Mouse (Mus musculus) midbrain, embryonic 14.5 days (tissue): ENCODE measurements around the gene Ercc1. TPM values are rescaled to one million over a fixed set of nuclear protein-coding genes. Genes with fewer than 3 reads are reported as not detected.

Source experiments
- ATAC-seq: fragments of 200-750 bp; cut with Nextera tagmentation; 2 replicates; pipeline ENCODE4 v1.8.0; 2017; ENCODE audit warnings: moderate number of reproducible peaks, moderate library complexity; ENCODE audit not compliant: low FRiP score, low TSS enrichment
- DNase-seq: peaks from one replicate; pipeline ENCODE4 v3.0.0-alpha.2; 2015
- H3K27ac ChIP-seq: fragments of 300-500 bp; sonication (generic); replicated peaks from 2 replicates; pipeline ENCODE4 v1.5.1; 2014; ENCODE audit warnings: mild to moderate bottlenecking, low read depth, low read length, moderate library complexity
- H3K27me3 ChIP-seq: fragments of 300-500 bp; sonication (generic); 2 replicates; pipeline ENCODE4 v1.6.1; 2014; ENCODE audit warnings: low read length, control low read depth, mixed read lengths; ENCODE audit not compliant: control insufficient read depth, insufficient read depth
- H3K36me3 ChIP-seq: fragments of 300-500 bp; sonication (generic); 2 replicates; pipeline ENCODE4 v1.6.1; 2014; ENCODE audit warnings: low read length, control low read depth; ENCODE audit not compliant: control insufficient read depth, insufficient read depth
- H3K4me1 ChIP-seq: fragments of 300-500 bp; sonication (generic); 2 replicates; pipeline ENCODE4 v1.6.1; 2014; ENCODE audit warnings: mild to moderate bottlenecking, antibody characterized with exemption, low read length, control low read depth; ENCODE audit not compliant: control insufficient read depth, insufficient read depth
- H3K4me2 ChIP-seq: fragments of 300-500 bp; sonication (generic); 2 replicates; pipeline ENCODE4 v1.6.1; 2014; ENCODE audit warnings: mild to moderate bottlenecking, low read length, moderate library complexity
- H3K4me3 ChIP-seq: fragments of 300-500 bp; sonication (generic); replicated peaks from 2 replicates; pipeline ENCODE4 v1.5.1; 2014; ENCODE audit warnings: low read depth, low read length
- H3K9ac ChIP-seq: fragments of 300-500 bp; sonication (generic); replicated peaks from 2 replicates; pipeline ENCODE4 v1.6.1; 2014; ENCODE audit warnings: mild to moderate bottlenecking, low read length, moderate library complexity
- H3K9me3 ChIP-seq: fragments of 300-500 bp; sonication (generic); 2 replicates; pipeline ENCODE4 v1.6.1; 2016; ENCODE audit warnings: low read length, control low read depth, mixed read lengths; ENCODE audit not compliant: control insufficient read depth
- WGBS: fragments of 180-500 bp; shearing (Covaris S2); extraction: QIAGEN DNeasy Blood & Tissue Kit; methylation state at CpG from one replicate; pipeline ENCODE4 v1.1.7; 2014; 5-methylcytosine and 5-hydroxymethylcytosine counted together
- polyA plus RNA-seq: library from polyadenylated mRNA; unstranded; fragments of >200 nt; fragmentation: Nextera tagmentation; extraction: Ambion mirVana; gene quantifications from 2 replicates; pipeline ENCODE4 v1.2.1, GENCODE M21; 2014

Gene Ercc1
- polyA plus RNA-seq, 1 experiment from 2014 or later, result 78.9 TPM

DNA sequence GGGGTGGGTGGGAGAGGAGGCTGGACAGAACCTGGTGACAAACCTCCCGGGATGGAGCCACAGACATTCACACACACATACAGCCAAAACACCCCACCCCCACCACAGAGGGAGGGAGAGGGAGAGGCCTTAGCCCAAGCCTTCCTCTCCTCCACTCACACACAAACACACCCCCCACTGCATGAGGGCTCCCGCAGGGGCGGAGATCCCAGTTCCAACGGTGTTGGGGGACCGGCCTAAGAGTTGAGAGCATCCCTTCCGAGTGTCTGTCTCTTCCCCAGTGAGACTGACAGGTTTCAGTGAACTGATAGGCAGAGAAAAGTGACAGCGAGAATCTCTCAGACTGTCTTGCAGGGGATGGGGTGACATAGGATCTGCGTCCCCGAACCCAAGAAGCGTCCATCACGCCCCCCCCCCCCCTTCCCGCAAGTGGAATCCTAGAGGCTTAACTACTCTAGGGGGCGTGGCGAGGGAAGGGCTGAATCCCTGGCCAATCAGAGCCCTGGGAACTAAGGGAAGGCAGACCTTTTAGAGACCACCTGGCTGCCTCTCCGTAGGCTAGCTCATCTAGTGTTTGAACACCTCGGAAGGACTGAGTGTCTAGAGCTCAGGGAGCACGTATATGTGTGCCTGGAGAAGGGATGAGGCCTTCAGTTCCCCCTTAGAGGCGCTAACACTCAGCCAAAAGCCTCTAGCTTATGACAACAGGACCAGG is 36.7 kb upstream of the Ercc1 start:
- peak; percentile 46 for ATAC-seq
- H3K4me1 ChIP-seq, result peaks cover 19% of the 10 kb centered on the region
- peak; percentile 80 for DNase-seq
- WGBS, result 4% methylated on average over 18 of the region's 18 CpGs
- no peaks in the 10 kb centered on the region for H3K36me3 ChIP-seq
- H3K27me3 ChIP-seq, result peaks cover 43% of the 10 kb centered on the region
- peak overlapping the region; percentile 52; the same call in 1 of the 2 replicates for H3K27ac ChIP-seq
- H3K4me3 ChIP-seq, result peak overlapping the region; percentile 47
- no peaks in the 10 kb centered on the region for H3K9me3 ChIP-seq
- H3K4me2 ChIP-seq, result peak overlapping the region; percentile 88
- H3K9ac ChIP-seq, result peak overlapping the region; percentile 30; the same call in 1 of the 2 replicates

DNA sequence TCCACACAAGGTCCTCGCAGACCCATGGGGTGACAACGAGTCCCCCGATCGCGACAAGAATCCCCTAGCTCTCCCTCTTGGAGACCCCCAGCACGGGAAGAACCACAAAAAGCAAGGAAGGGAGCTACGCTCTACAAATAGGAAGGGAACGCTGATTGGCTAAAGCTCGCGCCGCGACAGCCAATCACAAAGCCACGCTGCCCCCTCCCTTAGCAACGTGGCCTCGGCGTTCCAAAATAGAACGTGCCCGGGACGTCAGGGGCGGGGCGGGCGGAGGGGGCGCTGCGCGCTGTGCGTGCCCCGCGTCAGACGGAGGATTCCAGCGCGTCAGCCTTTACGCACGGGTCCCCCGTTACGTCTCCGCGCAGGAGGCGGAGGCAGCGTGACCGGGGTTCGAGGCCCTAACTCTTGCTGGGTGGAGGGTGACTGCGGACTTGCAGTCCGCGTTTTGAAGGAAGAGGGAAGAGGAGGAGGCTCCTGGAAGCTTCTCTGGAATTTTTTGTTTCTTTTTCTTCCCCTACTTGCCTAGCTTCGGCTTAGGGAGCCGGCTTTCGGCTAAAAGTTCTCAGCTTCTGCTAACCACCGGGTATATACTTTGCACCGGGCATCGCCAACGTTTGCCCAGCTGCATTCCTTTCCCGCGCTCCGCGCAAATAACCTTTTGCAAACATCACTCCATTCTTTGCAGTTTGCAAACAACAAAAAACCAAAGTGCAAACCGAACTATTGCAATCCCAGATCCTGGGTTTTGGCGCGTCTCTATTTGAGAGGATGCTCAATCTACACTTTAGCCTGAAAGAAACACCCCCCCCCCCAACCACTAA is 35.9 kb upstream of the Ercc1 start:
- peaks cover 19% of the 10 kb centered on the region for H3K4me1 ChIP-seq
- peaks cover 35% of the 10 kb centered on the region for H3K27me3 ChIP-seq
- peak overlapping the region; percentile 52; the same call in 1 of the 2 replicates for H3K27ac ChIP-seq
- no peaks in the 10 kb centered on the region for H3K36me3 ChIP-seq
- peak overlapping the region; percentile 88 for H3K4me2 ChIP-seq
- ATAC-seq (peak; percentile 88), DNase-seq (peak; percentile 97)
- under 1% methylated on average over 58 of the region's 58 CpGs for WGBS
- peak overlapping the region; percentile 47 for H3K4me3 ChIP-seq
- H3K9me3 ChIP-seq, result no peaks in the 10 kb centered on the region
- H3K9ac ChIP-seq, result peak overlapping the region; percentile 30; the same call in 1 of the 2 replicates

DNA sequence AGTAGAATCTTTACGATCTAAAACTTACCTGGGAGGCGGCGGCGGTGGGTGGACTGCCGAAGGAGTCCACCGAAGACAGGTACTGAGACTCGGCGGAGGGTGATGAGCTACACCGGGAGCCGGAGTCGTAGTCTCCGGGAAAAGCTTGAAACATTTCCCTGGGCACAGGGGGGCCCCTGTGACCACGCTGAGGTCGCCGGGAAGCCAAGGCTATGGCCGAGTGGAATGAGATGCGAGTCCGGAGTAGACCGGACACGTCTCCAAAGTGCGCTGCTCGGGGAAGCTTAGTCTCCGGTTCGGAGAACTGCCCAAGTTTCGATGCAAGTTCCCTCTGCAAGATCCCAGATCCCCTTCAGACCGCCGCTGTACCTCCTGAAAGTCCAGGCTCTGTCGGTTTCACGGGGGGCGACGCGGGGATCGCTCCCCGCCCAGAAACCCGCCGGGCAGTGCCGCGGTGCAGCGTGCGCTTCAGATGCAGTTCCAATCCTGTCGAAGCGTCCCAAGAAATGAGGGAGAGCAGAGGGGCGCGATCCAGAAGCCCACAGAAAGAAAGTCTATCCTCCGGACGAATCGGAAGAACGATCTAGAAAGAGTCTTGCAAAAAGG is 35.2 kb upstream of the Ercc1 start:
- H3K4me2 ChIP-seq, result peak overlapping the region; percentile 88
- H3K9ac ChIP-seq, result 0 out of 2 replicates have a peak overlapping the region, but pooled peaks have one; percentile 20
- H3K9me3 ChIP-seq, result no peaks in the 10 kb centered on the region
- ATAC-seq (no peak), DNase-seq (no peak)
- no peak overlapping the region for H3K27ac ChIP-seq
- H3K4me1 ChIP-seq, result peaks cover 19% of the 10 kb centered on the region
- H3K4me3 ChIP-seq, result peak overlapping the region; percentile 47
- H3K36me3 ChIP-seq, result no peaks in the 10 kb centered on the region
- under 1% methylated on average over 48 of the region's 48 CpGs for WGBS
- peaks cover 28% of the 10 kb centered on the region for H3K27me3 ChIP-seq

DNA sequence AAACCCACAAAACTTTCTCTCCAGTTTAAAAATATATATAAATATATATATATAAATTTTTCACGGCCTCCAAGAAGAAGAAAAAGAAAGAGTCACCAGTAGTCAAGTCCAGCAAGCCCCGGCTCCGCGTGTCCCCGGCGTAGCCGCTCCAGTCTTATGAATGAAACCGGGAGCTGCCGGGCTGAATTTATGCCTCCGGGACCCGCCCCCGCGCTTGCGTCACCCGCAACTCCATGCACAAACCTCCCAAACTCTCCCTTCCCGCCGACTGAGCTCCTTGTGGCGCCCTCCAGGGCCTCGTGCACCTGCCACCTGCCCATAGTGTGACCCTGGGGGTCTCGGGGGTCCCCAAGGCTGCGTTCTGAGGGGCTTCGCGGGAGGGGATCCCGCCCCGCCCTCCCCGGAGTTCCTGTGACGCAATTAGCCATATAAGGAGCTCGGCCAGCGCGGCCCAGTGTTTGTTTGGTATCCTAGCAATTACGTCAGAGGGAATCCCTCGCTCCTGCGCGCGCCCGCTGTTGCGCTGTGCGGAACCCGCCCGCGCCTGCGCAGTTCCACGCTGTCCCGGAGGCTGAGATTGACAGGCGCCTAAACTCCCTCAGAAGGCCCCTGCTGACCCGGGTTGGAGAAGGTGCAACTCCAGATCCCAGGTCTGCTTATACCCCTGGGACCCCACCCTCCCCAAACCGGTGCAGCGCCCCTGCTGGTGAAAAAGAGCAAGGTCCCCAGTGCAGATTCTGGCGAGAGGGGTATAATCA is 34.5 kb upstream of the Ercc1 start, which contains the start of gene Fosb:
Fosb (minus strand) TSS at position 168 of the 758 bp plus-strand sequence.
- peaks cover 21% of the 10 kb centered on the region for H3K27me3 ChIP-seq
- no peak within 1 kb of the TSS for H3K27ac ChIP-seq
- peak; percentile 88 for ATAC-seq
- DNase-seq, result peak; percentile 99
- no peaks in the 10 kb centered on the region for H3K36me3 ChIP-seq
- no peaks in the 10 kb centered on the region for H3K9me3 ChIP-seq
- peak within 1 kb of the TSS; percentile 47 for H3K4me3 ChIP-seq
- peaks cover 19% of the 10 kb centered on the region for H3K4me1 ChIP-seq
- H3K9ac ChIP-seq, result peak within 1 kb of the TSS; percentile 46
- H3K4me2 ChIP-seq, result peak within 1 kb of the TSS; percentile 88
- under 1% methylated on average over 49 of the region's 49 CpGs for WGBS

GRCm38 (mm10) chr7:19311991-19312390 is 32.6 kb upstream of the Ercc1 start:
- no peaks in the 10 kb centered on the region for H3K36me3 ChIP-seq
- H3K4me1 ChIP-seq, result peaks cover 19% of the 10 kb centered on the region
- H3K4me2 ChIP-seq, result no peak overlapping the region
- H3K27ac ChIP-seq, result no peak overlapping the region
- H3K27me3 ChIP-seq, result peaks cover 2% of the 10 kb centered on the region
- H3K9ac ChIP-seq, result no peak overlapping the region
- DNase-seq, result no peak
- ATAC-seq, result no peak
- WGBS, result 37% methylated on average over 4 of the region's 4 CpGs
- no peak overlapping the region for H3K4me3 ChIP-seq
- no peaks in the 10 kb centered on the region for H3K9me3 ChIP-seq

DNA sequence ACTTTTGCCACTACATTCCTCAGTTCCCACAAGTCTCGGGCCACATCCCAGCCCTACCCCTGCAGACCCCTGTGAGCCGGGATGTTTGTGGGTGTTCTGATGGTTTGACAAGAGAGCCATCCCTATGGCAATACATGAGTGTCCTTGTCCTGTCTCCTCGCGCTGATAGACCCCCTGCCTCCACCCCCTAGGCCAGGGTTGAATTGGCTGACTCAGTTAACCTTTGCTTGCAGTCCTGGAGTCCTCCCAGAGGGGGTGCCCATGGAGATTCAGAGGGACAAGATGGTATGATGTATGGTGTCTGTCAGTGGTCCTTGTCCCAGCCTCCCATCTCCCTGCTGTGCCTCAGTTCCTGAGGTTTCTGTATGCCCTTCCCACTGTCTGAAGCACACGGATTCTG is 30.5 kb upstream of the Ercc1 start:
- Histone ChIP-seq H3K4me3 (no peak overlapping the region), H3K4me1 (peaks cover 12% of the 10 kb centered on the region), H3K27ac (no peak overlapping the region), H3K4me2 (no peak overlapping the region), H3K27me3 (no peaks in the 10 kb centered on the region), H3K9me3 (no peaks in the 10 kb centered on the region), H3K36me3 (no peaks in the 10 kb centered on the region), H3K9ac (no peak overlapping the region)
- no peak for ATAC-seq
- 59% methylated on average over 5 of the region's 5 CpGs for WGBS
- no peak for DNase-seq

DNA sequence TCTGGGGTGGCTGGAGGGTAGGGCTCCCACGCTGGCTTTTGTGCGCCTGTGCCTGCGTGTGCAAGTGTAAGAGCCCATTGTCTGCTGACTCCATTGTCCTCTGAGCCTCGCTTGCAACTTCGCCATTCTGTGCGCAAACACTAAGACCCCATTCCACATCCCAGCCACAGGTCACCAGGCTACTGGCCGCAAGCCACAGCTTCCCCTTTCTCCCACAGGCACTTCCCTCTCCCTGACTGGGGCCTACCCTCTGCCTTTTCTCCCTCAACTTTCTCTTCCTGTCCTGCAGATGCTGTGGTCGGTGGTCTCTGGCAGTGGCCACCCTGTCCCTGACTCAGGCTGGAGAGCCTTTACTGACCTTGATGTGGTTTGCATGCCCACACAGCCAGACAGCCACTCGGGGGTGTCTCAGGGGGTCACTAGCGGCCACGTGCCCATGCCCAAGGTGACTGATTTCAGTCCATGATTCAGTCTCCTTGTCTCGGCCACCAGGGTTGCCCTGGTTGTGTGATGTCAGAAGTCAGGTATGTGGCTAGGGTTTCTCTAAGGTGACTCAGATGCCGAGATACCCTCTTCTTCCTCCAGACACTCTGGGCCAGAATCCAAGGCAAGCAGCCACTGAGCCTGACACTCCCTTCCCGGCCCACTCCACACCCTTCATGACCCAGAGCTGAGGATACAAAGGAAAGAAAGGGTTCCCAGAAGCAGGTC is 28.0 kb upstream of the Ercc1 start:
- Histone ChIP-seq H3K36me3 (no peaks in the 10 kb centered on the region), H3K9me3 (no peaks in the 10 kb centered on the region), H3K4me2 (no peak overlapping the region), H3K27me3 (no peaks in the 10 kb centered on the region), H3K4me1 (peaks cover 9% of the 10 kb centered on the region), H3K27ac (no peak overlapping the region), H3K4me3 (no peak overlapping the region), H3K9ac (no peak overlapping the region)
- no peak for ATAC-seq
- 38% methylated on average over 14 of the region's 14 CpGs for WGBS
- DNase-seq, result no peak
